Mouse (Mus musculus) CH12.LX (cell line): ENCODE results near the gene Mul1. TPM values are rescaled to one million over a fixed set of nuclear protein-coding genes. Genes with fewer than 3 reads are reported as not detected.

Source experiments
- DNase-seq: peaks from one replicate; pipeline ENCODE4 v3.0.0-alpha.2; 2013; ENCODE audit errors: extremely low read depth
- H3K27ac ChIP-seq: 2 replicates; pipeline ENCODE4 v1.5.1; 2012; ENCODE audit warnings: low read depth, mild to moderate bottlenecking, control low read depth, moderate library complexity; ENCODE audit not compliant: insufficient read depth
- H3K27me3 ChIP-seq: replicated peaks from 2 replicates; pipeline ENCODE3; 2012; ENCODE audit warnings: inconsistent platforms
- H3K36me3 ChIP-seq, 2 experiments: replicated peaks in 1 of 2; 2 replicates each; pipeline versions ENCODE3 to v1.6.1; 2012; ENCODE audit warnings: inconsistent platforms in 1 of 2, low read length in 1 of 2, mild to moderate bottlenecking in 1 of 2, mixed read lengths in 1 of 2, moderate library complexity in 1 of 2; ENCODE audit not compliant: control insufficient read depth in 1 of 2, insufficient read depth in 1 of 2
- H3K4me1 ChIP-seq, 2 experiments: 2 replicates each; pipeline ENCODE4 v1.6.1; 2012; ENCODE audit warnings: inconsistent platforms in 1 of 2, moderate library complexity in 1 of 2; ENCODE audit not compliant: insufficient read depth in 2 of 2, control insufficient read depth in 1 of 2
- H3K4me2 ChIP-seq: 2 replicates; pipeline ENCODE4 v1.6.1; 2012; ENCODE audit warnings: low read depth, mild to moderate bottlenecking, control low read depth; ENCODE audit not compliant: poor library complexity, insufficient read depth, severe bottlenecking
- H3K4me3 ChIP-seq, 3 experiments: fragments of 150-350 bp in 1 of 3; sonication (generic) in 1 of 3; replicated peaks in 1 of 3; 2 replicates each; pipeline versions ENCODE3 to v1.5.1; 2011 to 2012; ENCODE audit warnings: low read depth in 2 of 3, low read length in 2 of 3, mild to moderate bottlenecking in 2 of 3, moderate library complexity in 2 of 3, control low read depth in 1 of 3, improper control_type of control experiment in 1 of 3, inconsistent platforms in 1 of 3, mixed read lengths in 1 of 3; ENCODE audit not compliant: poor library complexity in 1 of 3
- H3K79me2 ChIP-seq: replicated peaks from 2 replicates; pipeline ENCODE4 v1.6.1; 2012; ENCODE audit warnings: mild to moderate bottlenecking, moderate library complexity; ENCODE audit not compliant: control insufficient read depth, poor library complexity, insufficient read depth, severe bottlenecking; ENCODE audit errors: extremely low read depth
- H3K9ac ChIP-seq: 2 replicates; pipeline ENCODE4 v1.6.1; 2012; ENCODE audit warnings: low read depth, mild to moderate bottlenecking, control low read depth, moderate library complexity; ENCODE audit not compliant: insufficient read depth
- H3K9me3 ChIP-seq: replicated peaks from 2 replicates; pipeline ENCODE3; 2012; ENCODE audit warnings: low read length, inconsistent platforms, mixed read lengths
- CTCF ChIP-seq, 2 experiments: IDR thresholded peaks in 1 of 2; conservative IDR thresholded peaks in 1 of 2; 2 replicates each; pipeline ENCODE4 v1.5.1; 2011 to 2012; ENCODE audit warnings: low read depth in 2 of 2, low read length in 2 of 2, improper control_type of control experiment in 1 of 2, inconsistent platforms in 1 of 2, mild to moderate bottlenecking in 1 of 2, moderate library complexity in 1 of 2
- E2F4 ChIP-seq: IDR thresholded peaks from 2 replicates; pipeline ENCODE4 v1.6.1; 2011; ENCODE audit warnings: low read depth, low read length, improper control_type of control experiment; ENCODE audit not compliant: insufficient replicate concordance
- ELF1 ChIP-seq: IDR thresholded peaks from 2 replicates; pipeline ENCODE4 v1.6.1; 2014; ENCODE audit warnings: low read depth, mild to moderate bottlenecking, inconsistent platforms, low read length, improper control_type of control experiment
- GABPA ChIP-seq: IDR thresholded peaks from 2 replicates; pipeline ENCODE4 v1.6.1; 2012; ENCODE audit warnings: low read depth, low read length, improper control_type of control experiment, inconsistent platforms; ENCODE audit not compliant: insufficient replicate concordance
- IRF4 ChIP-seq: IDR thresholded peaks from 2 replicates; pipeline ENCODE4 v1.6.1; 2014; ENCODE audit warnings: low read depth, mild to moderate bottlenecking, inconsistent platforms, low read length, improper control_type of control experiment
- JUN ChIP-seq: IDR thresholded peaks from 2 replicates; pipeline ENCODE4 v1.6.1; 2011; ENCODE audit warnings: low read depth, mild to moderate bottlenecking, low read length, improper control_type of control experiment, moderate library complexity; ENCODE audit not compliant: insufficient read depth
- MAFK ChIP-seq: IDR thresholded peaks from 2 replicates; pipeline ENCODE4 v1.6.1; 2011; ENCODE audit warnings: low read length, improper control_type of control experiment; ENCODE audit not compliant: insufficient replicate concordance
- MAZ ChIP-seq: IDR thresholded peaks from 2 replicates; pipeline ENCODE4 v1.6.1; 2012; ENCODE audit warnings: low read depth, mild to moderate bottlenecking, inconsistent platforms, low read length, improper control_type of control experiment, moderate library complexity
- MYC ChIP-seq: IDR thresholded peaks from 2 replicates; pipeline ENCODE4 v1.6.1; 2011; ENCODE audit warnings: low read depth, mild to moderate bottlenecking, improper control_type of control experiment, low read length
- NELFE ChIP-seq: IDR thresholded peaks from 2 replicates; pipeline ENCODE4 v1.6.1; 2011; ENCODE audit warnings: low read depth, low read length, improper control_type of control experiment
- POLR2AphosphoS2 ChIP-seq: IDR thresholded peaks from 2 replicates; pipeline ENCODE4 v1.6.1; 2011; ENCODE audit warnings: low read depth, low read length, improper control_type of control experiment
- SMC3 ChIP-seq: IDR thresholded peaks from 2 replicates; pipeline ENCODE4 v1.6.1; 2011; ENCODE audit warnings: low read depth, low read length, improper control_type of control experiment
- UBTF ChIP-seq: IDR thresholded peaks from 2 replicates; pipeline ENCODE4 v1.6.1; 2012; ENCODE audit warnings: low read depth, mild to moderate bottlenecking, inconsistent platforms, low read length, improper control_type of control experiment, moderate library complexity
- USF1 ChIP-seq: IDR thresholded peaks from 2 replicates; pipeline ENCODE4 v1.6.1; 2014; ENCODE audit warnings: low read depth, mild to moderate bottlenecking, inconsistent platforms, low read length, improper control_type of control experiment
- USF2 ChIP-seq: conservative IDR thresholded peaks from 2 replicates; pipeline ENCODE4 v1.6.1; 2011; ENCODE audit warnings: low read depth, low read length, improper control_type of control experiment
- ZC3H11A ChIP-seq: IDR thresholded peaks from 2 replicates; pipeline ENCODE4 v1.6.1; 2012; ENCODE audit warnings: low read depth, mild to moderate bottlenecking, inconsistent platforms, low read length, improper control_type of control experiment
- ZKSCAN1 ChIP-seq: IDR thresholded peaks from 2 replicates; pipeline ENCODE4 v1.6.1; 2012; ENCODE audit warnings: low read depth, inconsistent platforms, low read length, improper control_type of control experiment, borderline replicate concordance
- ZMIZ1 ChIP-seq: IDR thresholded peaks from 2 replicates; pipeline ENCODE4 v1.6.1; 2012; ENCODE audit warnings: low read depth, mild to moderate bottlenecking, inconsistent platforms, low read length, improper control_type of control experiment
- ZNF384 ChIP-seq: IDR thresholded peaks from 2 replicates; pipeline ENCODE4 v1.6.1; 2012; ENCODE audit warnings: low read depth, low read length, improper control_type of control experiment, inconsistent platforms
- dilution Hi-C: fragments of 300-500 bp; cut with MboI; formaldehyde crosslinking; loops from 2 replicates; pipeline ENCODE4 v1.14.3; 2020; ENCODE audit warnings: low sequenced_read_pairs; ENCODE audit not compliant: extremely low pct_unique_long_range_greater_than_20kb, extremely low pct_ligation_motif_present
- in situ Hi-C: fragments of 300-500 bp; cut with MboI; formaldehyde crosslinking; loops from 3 replicates; pipeline ENCODE4 v1.14.3; 2019; ENCODE audit warnings: low sequenced_read_pairs, low pct_ligation_motif_present, low pct_unique_long_range_greater_than_20kb, mixed read lengths
- polyA plus RNA-seq: library from polyadenylated mRNA; unstranded; fragments of >175 nt; gene quantifications from 2 replicates; pipeline ENCODE4 v1.2.1, GENCODE M21; 2012; ENCODE audit warnings: low read depth; ENCODE audit not compliant: insufficient read length
- total RNA-seq, 2 experiments: library from RNA; depleted of rRNA; stranded (reverse); fragments of 300-350 nt in 1 of 2; fragments of >200 nt in 1 of 2; gene quantifications; 2 replicates each; pipeline ENCODE4 v1.2.3; 2012 to 2014

The Mul1 gene
- total and polyA plus RNA-seq, 3 experiments = 10.2 to 20.2 (median 12.3) TPM

- in situ Hi-C loops (no loop called here), dilution Hi-C loops (no loop called here)
- Histone ChIP-seq H3K27me3 (peaks cover 97% of the 10 kb centered on the region), H3K36me3 (no peaks in the 10 kb centered on the region), H3K4me1 (peaks cover 18 to 47% of the 10 kb centered on the region in 2 experiments), H3K4me2 (peak overlapping the region; percentile 59), H3K79me2 (no peaks in the 10 kb centered on the region), H3K9me3 (peaks cover 9% of the 10 kb centered on the region), H3K9ac (no peak overlapping the region), H3K27ac (no peak overlapping the region), H3K4me3 (no peak overlapping the region)
- TF ChIP-seq POLR2AphosphoS2 = no peak
- DNase-seq = no peak
Observed at GRCm38 (mm10) chr4:138458735-138459440, 24.4 kb downstream of the Mul1 start.

DNA sequence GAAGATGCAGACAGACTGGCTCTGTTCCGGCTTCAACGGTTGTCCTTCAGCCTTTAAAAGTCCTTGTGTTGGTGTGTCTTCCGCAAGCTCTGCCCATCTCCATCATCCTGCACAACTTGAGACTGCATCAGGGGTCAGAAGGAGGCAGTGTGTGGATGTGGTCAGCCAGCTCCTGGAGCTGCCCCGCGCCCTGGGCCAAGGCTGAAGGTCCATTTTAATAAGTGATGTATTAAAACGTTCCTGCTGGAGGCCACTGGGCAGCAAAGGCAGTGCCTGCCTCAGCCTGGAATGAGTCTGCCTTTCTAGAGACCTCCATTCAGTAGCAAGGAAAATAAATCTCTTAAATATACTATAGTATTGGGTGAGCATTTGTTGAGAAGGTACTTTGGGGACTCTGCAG lies 25.3 kb downstream of the Mul1 start:
- no peak overlapping the region for H3K4me3 ChIP-seq
- dilution Hi-C loops (no loop called here), in situ Hi-C loops (no loop called here)
- H3K4me2 ChIP-seq = no peak overlapping the region
- peaks cover 95% of the 10 kb centered on the region for H3K27me3 ChIP-seq
- TF ChIP-seq MAZ (no peak), GABPA (no peak), UBTF (no peak), USF2 (no peak), CTCF (conservative IDR thresholded peaks at IDR 0.05 in 1 of 2, IDR thresholded peaks at IDR 0.05 in 1 of 2; ENCODE audit: low read depth in 2 of 2, low read length in 2 of 2) (no peak), ZMIZ1 (no peak), ZC3H11A (no peak), ZNF384 (no peak), ELF1 (no peak), ZKSCAN1 (no peak), MAFK (no peak), USF1 (no peak), MYC (no peak), NELFE (no peak), SMC3 (no peak), JUN (no peak), IRF4 (no peak), E2F4 (no peak)
- H3K79me2 ChIP-seq = no peaks in the 10 kb centered on the region
- H3K9me3 ChIP-seq = peaks cover 9% of the 10 kb centered on the region
- no peak overlapping the region for H3K9ac ChIP-seq
- DNase-seq = no peak
- no peaks in the 10 kb centered on the region for H3K36me3 ChIP-seq
- peaks cover 18 to 55% of the 10 kb centered on the region in 2 experiments for H3K4me1 ChIP-seq
- H3K27ac ChIP-seq = no peak overlapping the region
